Mouse (Mus musculus) gastrocnemius, postnatal 10 days (tissue): ENCODE results near the gene Stx2. TPM values are rescaled to one million over a fixed set of nuclear protein-coding genes. Genes with fewer than 3 reads are reported as not detected.

Experiments used
- DNase-seq: peaks from one replicate; pipeline ENCODE4 v3.0.0; 2021; ENCODE audit warnings: mixed read lengths
- long read RNA-seq, 2 experiments: library from polyadenylated mRNA; stranded (forward); transcript quantifications; one replicate each; pipeline ENCODE4 v2.0.0; 2021
- total RNA-seq, 2 experiments: library from RNA; stranded (reverse); gene quantifications; 2 replicates each; pipeline ENCODE4 v1.2.3; 2021

Gene Stx2
- 10 to 100 TPM; 11.5 to 15.3 TPM for total RNA-seq
- long read RNA-seq, experiment 1, transcript Stx2-201 (11 exons, 2,939 nt): major isoform, 19 of 27 reads
- long read RNA-seq, experiment 1, partial matches to known transcripts: 0 of 27 reads
- long read RNA-seq, experiment 1, other reads (novel, unspliced or antisense): 7 of 27 reads
- long read RNA-seq, experiment 2, transcript Stx2-201 (11 exons, 2,939 nt): major isoform, 17 of 23 reads
- long read RNA-seq, experiment 2, partial matches to known transcripts: 0 of 23 reads
- long read RNA-seq, experiment 2, other reads (novel, unspliced or antisense): 3 of 23 reads

DNA sequence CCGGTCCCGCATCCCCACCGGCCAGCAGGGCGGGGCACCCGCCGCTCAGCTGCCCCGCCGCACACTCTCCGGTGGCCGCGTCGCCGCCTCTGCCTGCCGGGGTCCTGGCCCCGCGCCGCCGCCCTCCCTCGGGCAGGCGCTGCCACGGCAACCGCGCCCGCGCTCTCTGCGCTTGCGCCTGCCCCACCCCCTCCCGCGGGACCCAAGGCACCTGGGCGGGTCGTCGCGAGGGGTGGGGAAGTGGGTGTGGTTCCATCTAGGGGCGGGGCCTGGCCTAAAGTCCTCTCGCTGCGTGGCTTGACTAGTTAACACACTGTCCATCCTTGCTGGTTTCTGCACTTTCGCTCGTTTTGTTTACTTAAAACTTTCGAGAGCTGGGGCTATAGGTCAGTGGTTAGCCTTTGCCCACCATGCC lies at the start of gene Stx2:
Stx2 (minus strand) TSS at position 163 of the 415 bp plus-strand sequence.
- DNase-seq: peak; percentile 94

DNA sequence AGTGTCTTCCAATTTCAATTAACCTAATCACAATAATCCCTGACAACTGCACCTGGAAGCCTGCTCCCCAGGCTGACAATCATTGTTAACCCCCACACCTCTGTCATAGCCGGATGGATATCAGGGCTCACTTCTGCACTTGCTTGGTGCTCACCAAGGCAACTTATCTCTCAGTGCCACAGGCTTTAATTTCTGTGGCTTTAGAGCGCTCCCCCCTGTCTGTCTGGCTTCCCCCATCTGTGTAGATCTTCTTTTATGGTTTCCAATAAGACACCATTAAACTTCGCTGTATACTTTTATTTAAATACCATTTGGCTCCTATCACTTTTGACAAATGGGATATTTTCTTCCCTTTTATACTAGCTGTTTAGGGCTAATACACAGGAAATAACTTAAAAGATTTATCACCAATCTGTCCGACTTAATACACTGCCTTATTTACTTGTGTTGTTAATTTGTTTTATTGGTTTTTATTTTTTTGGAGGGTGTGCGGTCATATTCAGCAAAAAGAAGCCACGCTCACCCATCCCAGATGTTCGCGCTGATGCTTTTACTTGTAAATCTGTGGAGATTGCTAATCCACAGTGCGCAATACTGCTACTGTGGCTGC lies 46.4 kb upstream of the Stx2 start:
- no peak for DNase-seq

DNA sequence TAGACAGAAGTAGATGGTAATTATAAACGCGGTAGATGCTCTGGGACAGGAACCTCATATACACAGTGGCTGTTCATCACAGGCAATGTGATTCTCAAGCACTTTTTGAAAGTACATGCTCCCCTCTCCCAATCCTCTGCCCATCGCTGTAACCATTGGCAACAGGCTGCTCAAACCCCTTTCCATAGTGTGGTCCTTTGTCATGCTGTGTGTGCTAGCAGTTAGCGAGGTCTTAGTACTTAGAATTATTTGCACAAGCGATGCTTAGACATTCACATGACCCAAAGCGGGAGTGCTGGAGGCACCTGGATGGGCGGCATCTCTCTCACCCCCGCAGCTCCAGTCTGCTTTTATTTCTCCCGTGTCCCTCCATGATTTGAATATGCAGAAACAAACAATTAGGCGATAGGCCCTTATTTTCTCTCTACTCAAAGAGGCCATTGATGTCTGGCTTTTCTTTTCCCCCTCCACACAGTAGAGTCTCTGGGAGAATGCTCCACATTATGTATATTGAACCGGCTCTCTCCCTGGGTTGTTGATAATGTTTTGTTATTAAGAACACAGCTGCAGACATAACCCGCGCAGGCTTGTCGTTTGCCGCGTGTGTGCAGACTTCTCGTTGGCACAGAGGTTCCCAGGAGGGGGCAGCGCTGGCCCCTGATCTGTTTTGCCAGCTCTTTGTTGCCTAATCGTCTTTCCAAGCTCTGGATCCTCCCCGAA lies 44.4 kb upstream of the Stx2 start:
- no peak for DNase-seq

DNA sequence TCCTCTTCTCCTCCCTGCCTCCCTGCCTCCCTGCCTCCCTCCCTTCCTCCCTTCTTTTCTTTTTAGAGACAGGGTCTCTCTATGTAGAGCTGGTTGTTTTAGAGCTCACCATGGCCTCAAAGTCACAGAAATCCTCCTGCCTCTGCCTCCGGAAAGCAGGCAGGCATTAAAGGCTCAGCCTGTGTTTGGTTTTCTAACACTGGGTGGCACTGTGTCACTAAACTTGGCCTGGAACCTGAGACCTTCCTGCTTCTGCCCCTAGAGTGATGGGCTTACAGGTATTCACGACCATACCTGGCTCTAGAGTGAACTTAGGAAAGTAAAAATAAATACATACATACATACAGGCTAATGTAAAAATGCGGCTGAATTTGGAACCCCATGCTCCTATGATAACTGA lies 43.5 kb upstream of the Stx2 start:
- DNase-seq: no peak

DNA sequence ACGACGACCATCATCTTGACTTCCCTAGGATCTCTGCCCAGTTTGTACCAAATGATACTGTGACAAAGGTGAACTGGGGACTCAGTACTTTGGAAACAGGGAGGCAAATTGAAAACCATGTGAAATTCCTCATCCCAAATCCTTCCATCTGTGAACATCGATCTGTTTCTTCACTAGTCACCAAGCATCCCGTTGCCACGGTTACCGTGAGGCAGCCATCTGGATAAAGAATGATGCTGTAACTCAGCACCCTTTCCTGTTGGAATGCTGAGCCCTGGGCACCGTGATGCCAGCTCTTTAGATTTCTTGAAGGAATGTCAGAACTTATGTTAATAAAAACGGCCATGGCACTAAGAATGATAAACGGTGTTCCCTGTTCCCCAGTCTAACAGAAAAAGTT lies 41.0 kb upstream of the Stx2 start:
- DNase-seq: no peak

DNA sequence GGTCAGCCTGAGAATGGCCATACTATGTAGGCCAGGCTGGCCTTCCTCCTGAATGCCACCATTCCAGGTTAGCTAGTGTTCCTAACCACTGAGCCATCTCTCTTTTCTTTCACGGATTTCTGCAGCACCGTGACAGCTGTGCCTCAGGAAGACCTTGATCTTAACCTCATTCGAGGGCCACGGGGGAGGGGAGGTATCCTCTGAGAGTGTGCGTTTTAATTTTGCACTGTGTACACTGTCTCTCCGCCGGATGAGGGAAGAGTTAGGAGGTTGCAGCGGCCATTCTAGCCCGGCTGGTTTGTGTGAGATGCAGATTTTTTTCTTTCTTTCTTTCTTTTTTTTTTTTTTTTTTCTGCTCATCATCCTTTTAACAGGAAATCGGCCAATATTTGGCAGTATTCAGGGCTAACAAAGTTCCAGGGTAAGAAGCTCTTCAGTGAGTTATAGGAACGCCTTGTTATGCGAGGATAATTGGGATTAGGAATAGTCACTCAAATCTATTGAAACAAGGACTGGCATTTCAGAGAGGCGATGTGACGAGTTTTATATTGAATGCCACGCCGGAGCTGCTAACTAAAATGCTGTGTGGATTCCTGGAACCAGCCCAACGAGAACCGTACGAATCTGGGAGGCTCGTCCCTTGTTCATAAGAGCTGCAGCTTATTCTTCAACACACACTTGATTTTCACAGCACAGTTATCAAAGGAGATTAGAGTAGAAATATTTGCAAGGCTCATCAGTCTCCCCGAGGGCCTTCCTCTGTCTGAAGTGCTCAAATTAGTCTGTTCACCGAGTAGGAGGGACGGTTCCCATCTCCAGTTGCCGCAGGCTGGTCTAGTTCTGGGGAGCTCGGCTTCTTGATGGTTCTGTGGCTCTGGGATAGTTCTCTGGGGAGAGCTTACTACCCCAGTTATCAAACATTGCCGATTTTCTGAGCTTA lies 37.5 kb upstream of the Stx2 start:
- no peak for DNase-seq

DNA sequence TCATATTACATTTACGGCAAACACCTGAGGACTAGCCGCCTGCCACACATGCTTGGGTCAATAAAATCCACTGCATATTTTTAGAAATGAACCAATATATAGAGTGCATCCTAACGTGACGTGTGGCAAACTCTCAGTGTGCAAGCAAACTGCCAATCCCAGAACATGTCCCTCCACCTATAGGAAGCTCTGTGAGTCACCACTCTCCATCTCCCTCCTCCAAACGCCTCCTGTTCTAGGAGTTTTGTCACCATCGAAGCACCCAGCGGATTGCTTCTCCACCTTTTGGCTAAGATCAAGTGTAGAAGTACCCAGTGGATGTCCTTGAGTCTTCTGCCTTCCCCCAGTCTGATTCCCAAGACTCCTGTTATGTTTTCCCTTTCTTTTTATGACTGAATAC lies 29.4 kb upstream of the Stx2 start:
- DNase-seq: no peak

DNA sequence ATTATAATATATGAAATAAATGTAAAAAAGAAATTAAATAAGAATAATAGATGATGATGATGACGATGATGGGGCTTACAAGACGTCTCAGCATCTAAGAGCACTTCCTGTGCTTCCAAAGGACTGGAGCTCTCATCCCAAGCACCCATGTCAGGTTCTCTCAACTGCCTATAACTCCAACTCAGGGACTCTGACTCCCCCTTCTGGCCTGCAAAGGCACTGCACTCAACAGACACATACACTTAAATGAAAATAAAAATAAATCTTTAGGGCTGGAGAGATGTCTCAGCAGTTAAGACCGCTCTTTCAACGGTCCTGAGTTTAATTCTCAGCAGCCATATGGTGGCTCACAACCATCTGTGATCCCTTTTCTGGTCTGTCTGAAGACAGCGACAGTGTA lies 28.3 kb upstream of the Stx2 start:
- DNase-seq: no peak

DNA sequence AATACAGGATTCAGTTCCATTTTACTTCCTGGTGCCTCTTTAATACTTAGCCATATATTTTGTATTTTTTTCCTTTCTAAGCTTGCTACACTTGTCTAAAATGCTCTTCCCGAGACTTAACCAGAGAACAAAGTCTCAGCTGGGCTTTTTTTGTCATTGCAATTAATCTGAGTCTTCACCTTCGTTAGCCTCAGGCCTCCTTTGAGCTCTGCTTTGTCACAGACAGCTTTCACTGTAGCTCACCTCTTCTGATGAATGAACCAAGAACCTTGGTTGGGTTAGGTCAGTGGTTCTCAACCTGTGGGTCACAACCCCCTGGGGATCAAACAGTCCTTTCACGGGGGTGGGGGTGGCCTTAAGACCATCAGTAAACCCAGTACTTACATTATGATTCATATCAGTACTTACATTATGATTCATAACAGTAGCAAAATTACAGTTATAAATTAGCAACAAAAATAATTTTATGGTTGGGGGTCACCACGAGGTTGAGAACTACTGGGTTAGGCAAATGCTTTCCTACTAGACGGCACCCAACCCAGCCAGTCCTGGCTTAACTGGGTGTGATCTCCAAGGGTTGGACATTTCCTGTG lies 20.9 kb upstream of the Stx2 start:
- DNase-seq: no peak

DNA sequence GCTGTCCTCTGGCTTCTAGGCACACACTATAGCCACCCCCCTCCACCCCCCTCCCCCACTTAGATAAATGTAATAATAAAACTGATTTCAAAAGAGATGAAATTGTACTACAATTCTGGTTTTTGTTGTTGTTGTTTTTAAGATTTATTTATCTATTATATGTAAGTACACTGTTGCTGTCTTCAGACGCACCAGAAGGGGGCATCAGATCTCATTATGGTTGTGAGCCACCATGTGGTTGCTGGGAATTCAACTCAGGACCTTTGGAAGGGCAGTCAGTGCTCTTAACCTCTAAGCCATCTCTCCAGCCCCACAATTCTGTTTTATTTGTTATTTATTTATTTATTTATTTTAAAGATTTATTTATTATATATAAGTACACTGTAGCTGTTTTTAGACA lies 18.3 kb upstream of the Stx2 start:
- DNase-seq: no peak

DNA sequence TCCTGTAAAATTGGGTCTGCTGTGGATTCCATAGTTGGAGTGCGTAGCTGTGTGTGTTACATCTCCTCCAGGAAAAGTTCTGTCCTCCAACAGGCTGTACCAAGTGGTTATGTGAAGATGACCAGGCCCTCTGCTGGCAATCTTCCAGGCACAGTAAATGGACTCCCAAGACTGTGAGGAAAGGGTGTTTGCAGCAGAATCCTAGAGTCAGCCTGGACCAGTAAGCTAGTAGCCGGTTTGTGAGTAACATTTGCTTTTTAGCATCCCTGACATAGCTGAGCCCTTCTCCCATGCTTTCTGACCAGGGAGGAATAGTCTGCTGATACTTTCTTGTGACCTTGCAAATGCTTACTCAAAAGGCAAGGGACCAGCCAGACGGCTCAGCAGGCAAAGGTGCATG lies 17.8 kb upstream of the Stx2 start:
- DNase-seq: no peak

DNA sequence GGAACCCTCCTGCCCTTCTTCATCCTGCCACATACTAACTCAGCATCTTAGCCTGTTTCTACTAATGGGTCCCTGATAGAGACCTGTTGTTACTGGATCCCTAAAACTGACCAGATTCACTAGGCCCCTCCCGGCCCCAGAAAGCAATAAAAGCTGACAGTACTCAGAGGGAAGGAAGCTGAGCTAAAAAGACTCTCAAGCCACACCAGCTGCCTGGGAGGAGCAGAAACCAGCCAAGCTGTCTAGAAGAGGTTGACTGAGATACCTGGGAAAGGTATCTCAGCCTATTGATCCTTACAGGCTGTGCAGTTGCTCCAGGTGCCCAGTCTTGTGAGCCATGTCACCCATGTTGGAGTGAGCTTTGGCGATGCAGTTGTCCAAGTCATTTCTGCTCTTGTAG lies 17.4 kb upstream of the Stx2 start:
- no peak for DNase-seq

DNA sequence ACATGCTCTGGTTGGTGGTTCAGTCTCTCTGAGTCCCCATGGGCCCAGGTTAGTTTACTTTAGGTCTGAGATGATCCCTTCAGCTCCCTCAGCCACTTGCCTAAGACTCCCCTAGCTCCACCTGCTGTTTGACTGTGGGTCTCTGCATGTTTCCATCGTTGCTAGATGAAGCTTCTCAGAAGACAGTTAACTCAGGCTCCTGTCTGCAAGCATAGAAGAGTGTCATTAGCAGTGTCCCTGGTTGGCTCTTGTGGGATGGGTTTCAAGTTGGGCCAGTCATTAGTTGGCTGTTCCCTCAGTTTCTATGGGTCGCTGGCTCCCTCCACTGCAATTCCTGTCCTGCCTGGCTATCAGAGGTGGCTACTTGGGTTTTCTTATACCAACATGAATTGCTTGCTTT lies 16.7 kb upstream of the Stx2 start:
- no peak for DNase-seq

DNA sequence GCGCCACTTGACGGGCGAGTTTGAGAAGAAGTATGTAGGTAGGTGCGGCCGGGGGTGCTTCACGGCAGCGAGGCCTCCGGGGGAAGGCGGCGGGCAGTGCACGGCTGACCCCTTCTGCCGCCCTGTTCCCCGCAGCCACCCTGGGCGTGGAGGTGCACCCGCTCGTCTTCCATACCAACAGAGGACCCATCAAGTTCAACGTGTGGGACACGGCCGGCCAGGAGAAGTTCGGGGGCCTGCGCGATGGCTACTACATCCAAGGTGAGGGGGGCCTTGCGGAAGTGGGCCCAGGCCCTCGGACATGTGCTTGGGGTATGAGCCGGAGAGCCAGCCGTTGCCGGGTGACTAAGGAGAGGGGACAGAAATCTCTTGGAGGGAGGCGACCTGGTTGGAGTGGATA lies 12.4 kb upstream of the Stx2 start:
- peak; percentile 34 for DNase-seq

DNA sequence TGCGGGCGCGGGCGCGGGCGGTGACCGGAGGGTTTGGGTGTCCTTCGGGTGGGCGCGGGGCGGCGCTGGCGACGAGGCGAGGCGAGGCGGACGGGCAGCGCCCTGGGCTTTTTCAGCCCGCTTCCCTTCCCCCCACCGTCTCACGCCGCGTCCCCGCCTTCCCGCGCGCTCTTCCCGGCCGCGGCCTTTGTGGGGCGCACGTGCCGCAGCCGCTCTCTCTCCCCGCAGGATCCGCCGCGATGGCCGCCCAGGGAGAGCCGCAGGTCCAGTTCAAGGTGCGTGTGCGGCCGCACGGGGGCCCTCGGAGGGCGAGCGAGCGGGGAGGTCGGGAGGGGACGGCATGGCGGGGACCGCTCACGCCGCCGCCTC lies 11.9 kb upstream of the Stx2 start:
- no peak for DNase-seq

DNA sequence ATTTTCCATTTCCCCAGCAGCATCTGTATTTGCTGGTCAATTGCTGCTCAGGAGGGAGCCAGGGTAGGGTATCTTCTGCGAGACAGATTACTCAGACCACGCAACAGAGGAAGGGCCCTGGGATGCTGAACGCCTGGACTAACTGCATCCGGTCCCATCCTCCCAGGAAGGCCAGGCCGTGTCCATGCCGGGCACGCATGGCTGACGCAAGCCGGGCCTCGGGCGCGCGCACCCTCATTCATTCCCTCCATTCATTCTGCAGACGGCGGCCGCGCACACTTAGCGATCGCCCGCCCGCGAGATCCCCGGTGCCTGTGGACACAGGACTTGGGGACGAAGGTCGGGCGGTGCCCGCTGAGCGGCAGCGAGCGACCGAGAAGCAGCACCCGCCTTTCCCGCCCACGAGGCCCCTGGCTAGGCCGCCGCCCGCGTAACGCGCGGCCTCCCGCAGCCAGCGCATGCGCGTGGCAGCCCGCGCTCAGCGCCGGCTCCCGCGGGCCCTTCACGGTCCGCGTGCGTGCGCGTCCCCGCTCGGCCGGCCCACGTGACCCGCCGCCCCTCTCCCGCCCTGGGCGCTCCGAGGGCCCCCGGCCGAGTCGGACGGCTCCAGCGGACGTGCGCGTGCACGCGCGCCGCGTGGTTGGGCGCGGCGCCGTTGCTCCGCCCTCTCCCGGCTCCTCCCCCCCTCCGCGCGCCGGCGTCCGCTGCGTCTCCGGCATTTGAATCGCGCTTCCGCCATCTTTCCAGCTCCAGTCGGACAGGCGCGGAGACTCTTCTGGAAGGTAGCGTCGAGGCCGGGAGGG lies 11.3 kb upstream of the Stx2 start, which contains the start of gene Ran:
Ran (plus strand) TSS at position 573 of the 803 bp plus-strand sequence.
- DNase-seq: peak; percentile 95

DNA sequence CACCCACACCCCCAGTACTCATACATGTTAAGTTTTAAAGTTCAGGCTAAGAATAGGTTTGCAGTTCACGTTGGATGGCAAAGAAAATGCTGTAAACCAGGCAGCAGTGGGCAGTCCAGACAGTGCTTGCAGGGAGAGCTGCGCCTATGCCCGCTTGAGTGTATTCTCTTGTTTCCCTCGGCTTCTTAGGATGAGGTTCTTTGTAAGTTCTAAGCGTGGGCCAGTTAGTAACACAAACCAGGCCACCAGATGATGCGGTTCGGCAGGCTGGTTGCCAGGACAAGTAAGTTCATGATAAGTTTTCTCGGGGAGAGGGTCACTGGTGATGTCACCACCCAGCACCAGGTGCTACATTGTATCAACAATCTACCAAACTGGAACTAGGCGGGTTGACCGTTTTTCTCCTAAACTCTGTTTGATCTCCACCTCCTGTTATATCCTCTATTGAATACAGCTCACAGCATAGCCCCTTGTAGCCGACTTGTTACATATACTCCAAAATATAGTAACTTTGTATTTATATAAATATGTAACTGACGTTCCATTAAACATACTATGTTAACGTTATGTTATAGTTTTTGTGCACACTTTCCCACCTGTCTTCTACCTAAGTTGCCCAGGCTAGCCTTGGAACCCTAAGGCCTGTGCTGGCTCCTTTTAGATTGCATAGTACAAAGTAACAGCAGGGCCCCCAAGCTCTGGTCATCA lies 10.6 kb upstream of the Stx2 start:
- no peak for DNase-seq

DNA sequence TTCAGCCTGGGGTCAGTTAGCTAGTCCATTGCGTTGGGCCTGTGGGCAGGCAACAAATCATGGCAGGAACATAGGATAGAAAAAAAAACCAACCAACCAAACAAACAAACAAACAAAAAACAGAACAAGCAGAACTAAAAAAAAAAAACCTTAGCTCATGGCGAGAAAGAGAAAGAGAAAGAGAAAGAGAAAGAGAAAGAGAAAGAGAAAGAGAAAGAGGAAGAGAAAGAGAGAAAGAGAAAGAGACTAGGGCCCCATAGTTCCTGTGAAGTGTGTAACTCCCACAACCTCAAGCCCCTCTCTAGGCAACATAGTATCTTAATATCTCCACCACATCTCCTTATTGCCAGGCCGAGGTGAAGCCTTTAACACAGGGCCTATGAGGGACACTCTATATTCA lies 8.0 kb upstream of the Stx2 start:
- DNase-seq: no peak

DNA sequence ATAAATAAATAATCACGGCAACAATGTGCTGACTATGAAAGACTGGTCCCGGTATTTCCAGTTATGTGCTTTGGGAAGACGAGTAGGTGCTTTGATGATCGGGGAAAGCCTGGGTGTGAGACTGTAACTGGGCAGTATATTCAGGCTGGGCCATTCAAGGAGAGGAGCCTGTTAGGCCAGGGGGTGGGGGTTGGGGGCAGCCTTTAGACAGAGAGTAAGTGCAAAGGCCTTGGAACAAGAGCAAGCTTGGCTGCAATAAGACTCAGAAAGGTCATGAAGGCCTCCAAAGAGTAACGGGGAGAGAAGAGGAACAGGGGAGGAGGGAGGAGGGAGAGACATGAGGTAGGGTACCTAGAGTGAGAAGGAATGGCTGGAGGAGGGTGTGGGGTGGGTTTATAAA lies 7.2 kb upstream of the Stx2 start:
- no peak for DNase-seq

DNA sequence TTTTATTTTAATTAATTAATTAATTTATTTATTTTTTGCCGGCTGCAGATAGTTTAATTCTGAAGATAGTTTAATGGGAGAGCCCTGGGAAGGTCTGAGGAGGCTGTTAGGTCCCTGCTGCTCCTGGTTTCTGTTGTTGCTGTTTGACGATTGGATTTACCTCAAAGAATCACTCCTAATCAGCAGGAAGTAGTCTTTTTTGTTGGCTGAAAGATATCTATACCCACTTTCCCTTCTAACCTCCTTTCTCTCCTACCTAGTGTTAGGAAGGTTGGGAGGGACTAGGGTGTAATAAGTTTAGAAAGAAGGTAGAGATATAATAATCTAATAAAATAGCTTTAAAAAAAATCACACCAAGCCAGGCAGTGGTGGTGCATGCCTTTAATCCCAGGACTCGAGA lies 6.6 kb upstream of the Stx2 start:
- no peak for DNase-seq

DNA sequence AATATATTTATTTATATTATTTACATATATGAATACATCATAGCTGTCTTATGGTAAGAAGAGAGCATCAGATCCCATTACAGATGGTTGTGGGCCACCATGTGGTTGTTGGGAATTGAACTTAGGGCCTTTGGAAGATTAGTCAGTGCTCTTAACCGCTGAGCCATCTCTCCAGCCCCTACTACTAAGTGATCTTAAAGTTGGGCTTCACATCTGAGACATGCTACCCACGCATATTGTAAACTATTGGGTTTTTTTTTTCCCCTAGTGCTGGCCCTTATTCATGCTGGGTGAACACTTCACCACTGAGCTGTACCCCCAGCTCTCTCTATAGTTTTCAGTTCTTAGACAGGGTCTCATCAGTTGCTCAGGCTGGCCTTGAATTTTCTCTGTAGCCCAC lies 2.6 kb upstream of the Stx2 start:
- no peak for DNase-seq
